Mouse (Mus musculus): ENCODE results near the gene Rabl2.

- TF ChIP-seq CTCF (IDR thresholded peaks at IDR 0.05; ENCODE audit: extremely low read depth, insufficient read depth, low read length) (no peak), POLR2A (IDR thresholded peaks at IDR 0.05; ENCODE audit: extremely low read depth, insufficient read depth, low read length) (no peak)
Observed at GRCm38 (mm10) chr15:89555591-89555990, 36.1 kb downstream of the Rabl2 start.

Data from cortical plate, adult 2 months (tissue).